21 mouse cellular contexts compared by ENCODE assay signal in genomic region chr6:54732721-54733120, GRCm38 (mm10). TPM values are rescaled to one million over a fixed set of nuclear protein-coding genes. Genes with fewer than 3 reads are reported as not detected.
DNase-seq lines count a peak whose midpoint lies in the region; ATAC-seq lines count a peak whose summit lies in the region.
"Had no signal": no experiment of that assay in that cellular context is flagged by ENCODE, and none has a peak within 500 bp of the region (broad histone marks: within the 10 kb centered on the region; RNA-seq: fewer than 3 reads in every experiment).

No protein-coding gene starts in this region.

- 0 out of 2 replicates have a peak, but pooled peaks have one; percentile 48 for ATAC-seq in forebrain, embryonic 15.5 days (replicated peaks)
- no peak for ATAC-seq in midbrain, embryonic 14.5 days (ENCODE audit: low FRiP score, low TSS enrichment)
- ATAC-seq: CD4-positive, CD25-positive, alpha-beta regulatory T cell, adult 4 months; intestine, embryonic 16.5 days had no signal

- no peak overlapping the region for H3K4me3 ChIP-seq in forebrain, embryonic 15.5 days
- H3K4me3 ChIP-seq in midbrain, embryonic 14.5 days (replicated peaks; ENCODE audit: low read depth, low read length) = no peak overlapping the region
- H3K4me3 ChIP-seq: embryonic facial prominence, embryonic 13.5 days; heart, embryonic 13.5 days; hindbrain, embryonic 15.5 days had no signal

- no peaks in the 10 kb centered on the region for H3K9me3 ChIP-seq in forebrain, embryonic 15.5 days
- H3K9me3 ChIP-seq in midbrain, embryonic 14.5 days (ENCODE audit: control insufficient read depth, low read length) = no peaks in the 10 kb centered on the region
- H3K9me3 ChIP-seq: embryonic facial prominence, embryonic 13.5 days; G1E; heart, embryonic 13.5 days; hindbrain, embryonic 15.5 days had no signal

- H3K36me3 ChIP-seq in forebrain, embryonic 15.5 days = no peaks in the 10 kb centered on the region
- no peaks in the 10 kb centered on the region for H3K36me3 ChIP-seq in midbrain, embryonic 14.5 days (ENCODE audit: control insufficient read depth, insufficient read depth, low read length)
- H3K36me3 ChIP-seq: embryonic facial prominence, embryonic 13.5 days; G1E; heart, embryonic 13.5 days; hindbrain, embryonic 15.5 days had no signal

- no peaks in the 10 kb centered on the region for H3K27me3 ChIP-seq in forebrain, embryonic 15.5 days
- no peaks in the 10 kb centered on the region for H3K27me3 ChIP-seq in midbrain, embryonic 14.5 days (ENCODE audit: control insufficient read depth, insufficient read depth, low read length)
- H3K27me3 ChIP-seq: heart, embryonic 13.5 days; hindbrain, embryonic 15.5 days had no signal

- no peak overlapping the region for H3K4me2 ChIP-seq in forebrain, embryonic 15.5 days (replicated peaks)
- no peak overlapping the region for H3K4me2 ChIP-seq in midbrain, embryonic 14.5 days (ENCODE audit: low read length)
- H3K4me2 ChIP-seq: embryonic facial prominence, embryonic 13.5 days; heart, embryonic 13.5 days; hindbrain, embryonic 15.5 days had no signal

- no peak overlapping the region for H3K9ac ChIP-seq in forebrain, embryonic 15.5 days (replicated peaks)
- no peak overlapping the region for H3K9ac ChIP-seq in midbrain, embryonic 14.5 days (replicated peaks; ENCODE audit: low read length)
- H3K9ac ChIP-seq: embryonic facial prominence, embryonic 13.5 days; heart, embryonic 13.5 days; hindbrain, embryonic 15.5 days had no signal

- peaks cover 22% of the 10 kb centered on the region for H3K4me1 ChIP-seq in forebrain, embryonic 15.5 days
- H3K4me1 ChIP-seq in midbrain, embryonic 14.5 days (ENCODE audit: control insufficient read depth, insufficient read depth, low read length) = no peaks in the 10 kb centered on the region
- H3K4me1 ChIP-seq: embryonic facial prominence, embryonic 13.5 days; hindbrain, embryonic 15.5 days had no signal

- peak; percentile 26 to 45 for DNase-seq in layer of hippocampus, postnatal 14 days (ENCODE audit: low spot score in 2 of 2)
- no peak for DNase-seq in layer of hippocampus, postnatal 25 days (ENCODE audit: extremely low spot score in 1 of 2, low spot score in 1 of 2)
- peak; percentile 35 for DNase-seq in Muller cell, postnatal 12 days (ENCODE audit: inconsistent ontology term)
- DNase-seq in brain, adult 2 months (ENCODE audit: low read depth, low spot score) = peak; percentile 24
- DNase-seq in right cerebral cortex, postnatal 36 days (ENCODE audit: low spot score in 2 of 2) = no peak
- no peak for DNase-seq in cerebellum, adult 11 months
- no peak for DNase-seq in midbrain, embryonic 14.5 days
- DNase-seq: adrenal gland, postnatal 14 days; B cell, adult 2 months; cerebellum, adult 18-20 months; cerebellum, adult 9-11 months; cerebellum, postnatal 36 days; gastrocnemius, postnatal 36 days; heart, postnatal 36 days had no signal

- peak overlapping the region; percentile 85 for H3K27ac ChIP-seq in forebrain, embryonic 15.5 days (replicated peaks)
- H3K27ac ChIP-seq in midbrain, embryonic 14.5 days (replicated peaks; ENCODE audit: low read depth, low read length) = no peak overlapping the region
- H3K27ac ChIP-seq: embryonic facial prominence, embryonic 13.5 days; heart, embryonic 13.5 days; hindbrain, embryonic 15.5 days had no signal

- WGBS in forebrain, embryonic 15.5 days = 56% methylated on average over 7 of the region's 7 CpGs
- 78% methylated on average over 7 of the region's 7 CpGs for WGBS in midbrain, embryonic 14.5 days

RNA-seq across cellular contexts. Expression of gene Mturn, which starts 51.3 kb away (rescaled TPM):
- 100 to 1,000 TPM; 164 to 166 TPM for total RNA-seq in layer of hippocampus, postnatal 14 days (2021)
- total RNA-seq in layer of hippocampus, postnatal 25 days (2021) = 100 to 1,000 TPM; 135 to 145 TPM
- polyA plus RNA-seq in forebrain, embryonic 15.5 days (2015; fragmentation: Nextera tagmentation; extraction: Ambion mirVana) = 121 and 129 TPM in 2 replicates
- 82.8 and 114 TPM in 2 replicates for polyA plus RNA-seq in midbrain, embryonic 14.5 days (2014; fragmentation: Nextera tagmentation; extraction: Ambion mirVana)

Comparison
In these comparisons a context has a peak if more than half of its experiments do, and no peak if none do; other contexts are left out.
1. DNase-seq: peak in layer of hippocampus, postnatal 14 days (2 of 2), Muller cell, postnatal 12 days (single experiment) and brain, adult 2 months (single experiment); none in layer of hippocampus, postnatal 25 days (0 of 2), right cerebral cortex, postnatal 36 days (0 of 2), cerebellum, adult 11 months (single experiment) and midbrain, embryonic 14.5 days (single experiment).